Mouse (Mus musculus): ENCODE results near the gene Wdr89.

The Wdr89 gene

GRCm38 (mm10) chr12:75668916-75669257 lies 450 bp downstream of the Wdr89 start:
- DNase-seq (ENCODE audit: low read depth) = no peak

- no peak for DNase-seq (ENCODE audit: low read depth)
Measured at GRCm38 (mm10) chr12:75668221-75668620, 1.1 kb downstream of the Wdr89 start.

- no peak for DNase-seq (ENCODE audit: low read depth)
Measured at GRCm38 (mm10) chr12:75666939-75667338, 2.4 kb downstream of the Wdr89 start.

- DNase-seq (ENCODE audit: low read depth) = no peak
Measured at GRCm38 (mm10) chr12:75664516-75664810, 4.9 kb downstream of the Wdr89 start.

- no peak for DNase-seq (ENCODE audit: low read depth)
Measured at GRCm38 (mm10) chr12:75663646-75664515, 5.5 kb downstream of the Wdr89 start.

- DNase-seq (ENCODE audit: low read depth) = no peak
Measured at GRCm38 (mm10) chr12:75662376-75662775, 7.0 kb downstream of the Wdr89 start.

- no peak for DNase-seq (ENCODE audit: low read depth)
Measured at GRCm38 (mm10) chr12:75658403-75658802, 10.9 kb downstream of the Wdr89 start.

- DNase-seq (ENCODE audit: low read depth) = no peak
Measured at GRCm38 (mm10) chr12:75656580-75656979, 12.8 kb downstream of the Wdr89 start.

- DNase-seq (ENCODE audit: low read depth) = no peak
Measured at GRCm38 (mm10) chr12:75654247-75654801, 15.0 kb downstream of the Wdr89 start.

- DNase-seq (ENCODE audit: low read depth) = no peak
Measured at GRCm38 (mm10) chr12:75649706-75650093, 19.6 kb downstream of the Wdr89 start.

- no peak for DNase-seq (ENCODE audit: low read depth)
Measured at GRCm38 (mm10) chr12:75649058-75649705, 20.2 kb downstream of the Wdr89 start.

- DNase-seq (ENCODE audit: low read depth) = no peak
Measured at GRCm38 (mm10) chr12:75648281-75648680, 21.1 kb downstream of the Wdr89 start.

GRCm38 (mm10) chr12:75647663-75648062 lies 21.7 kb downstream of the Wdr89 start:
- no peak for DNase-seq (ENCODE audit: low read depth)

GRCm38 (mm10) chr12:75645780-75646179 lies 23.6 kb downstream of the Wdr89 start:
- DNase-seq (ENCODE audit: low read depth) = no peak

GRCm38 (mm10) chr12:75641726-75642125 lies 27.6 kb downstream of the Wdr89 start:
- no peak for DNase-seq (ENCODE audit: low read depth)

GRCm38 (mm10) chr12:75638345-75638744 lies 31.0 kb downstream of the Wdr89 start:
- no peak for DNase-seq (ENCODE audit: low read depth)

GRCm38 (mm10) chr12:75637103-75637502 lies 32.2 kb downstream of the Wdr89 start:
- no peak for DNase-seq (ENCODE audit: low read depth)

GRCm38 (mm10) chr12:75635771-75636430 lies 33.4 kb downstream of the Wdr89 start:
- DNase-seq (ENCODE audit: low read depth) = no peak

GRCm38 (mm10) chr12:75629618-75630017 lies 39.7 kb downstream of the Wdr89 start:
- DNase-seq (ENCODE audit: low read depth) = no peak

GRCm38 (mm10) chr12:75623292-75623691 lies 46.0 kb downstream of the Wdr89 start:
- no peak for DNase-seq (ENCODE audit: low read depth)

GRCm38 (mm10) chr12:75622835-75623234 lies 46.5 kb downstream of the Wdr89 start:
- DNase-seq (ENCODE audit: low read depth) = no peak

GRCm38 (mm10) chr12:75616841-75617240 lies 52.5 kb downstream of the Wdr89 start:
- DNase-seq (ENCODE audit: low read depth) = no peak

All from fibroblast of lung, adult 2 months (primary cell).